Mouse (Mus musculus) E14TG2a.4 (cell line): ENCODE measurements around the gene Ncf4.

Source experiments
- CTCF ChIP-seq: conservative IDR thresholded peaks from 2 replicates; pipeline ENCODE4 v1.5.1; 2014; ENCODE audit warnings: low read length
- POU5F1 ChIP-seq: IDR thresholded peaks from 2 replicates; pipeline ENCODE4 v1.6.1; 2014; ENCODE audit warnings: low read length, borderline replicate concordance

DNA sequence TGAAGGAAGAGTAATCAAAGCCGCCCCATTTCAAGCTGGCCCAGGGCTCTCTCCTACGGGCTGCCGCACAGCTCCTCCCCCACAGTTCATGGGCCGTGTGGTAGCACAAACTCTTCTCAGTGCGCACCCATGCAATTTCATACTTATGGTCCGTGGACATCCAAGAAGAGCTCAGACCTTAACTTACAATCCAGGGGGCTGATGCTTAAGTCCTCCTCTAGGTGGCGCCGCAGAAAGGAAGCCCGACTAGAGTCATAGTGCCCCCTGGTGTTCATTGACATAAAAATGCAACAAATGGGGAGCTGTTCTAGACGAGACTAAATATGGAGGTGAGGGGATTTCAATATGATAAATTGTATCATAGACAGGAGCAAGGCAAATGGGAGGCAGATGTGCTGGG is 5.1 kb upstream of the Ncf4 start:
- TF ChIP-seq POU5F1 (no peak), CTCF (peak; percentile 89)
